Mouse (Mus musculus) lung, postnatal 0 days (tissue): Measurements from ENCODE around the gene Cgref1.

Experiments
- CTCF ChIP-seq: IDR thresholded peaks from 2 replicates; pipeline ENCODE4 v1.5.1; 2016; ENCODE audit warnings: antibody characterized with exemption, mild to moderate bottlenecking
- EP300 ChIP-seq: IDR thresholded peaks from 2 replicates; pipeline ENCODE4 v1.6.1; 2016; ENCODE audit warnings: antibody characterized with exemption, mild to moderate bottlenecking, control low read depth

GRCm38 (mm10) chr5:30917891-30918670 lies 27.3 kb downstream of the Cgref1 start:
- TF ChIP-seq CTCF: no peak
- no peak for TF ChIP-seq EP300
